Mouse (Mus musculus) E14TG2a.4 (cell line): ENCODE measurements around the gene Cldn3.
"Not testable (repeated sequence)": the region's sequence is repeated elsewhere in the genome, so short reads cannot be mapped to it uniquely, and the experiment has no call there.

Source experiments
- H3K27me3 ChIP-seq: 2 replicates; pipeline ENCODE4 v1.6.1; 2014; ENCODE audit warnings: low read length, control low read depth; ENCODE audit not compliant: insufficient read depth
- H3K36me3 ChIP-seq: 2 replicates; pipeline ENCODE4 v1.6.1; 2014; ENCODE audit warnings: low read length, control low read depth; ENCODE audit not compliant: insufficient read depth
- H3K4me1 ChIP-seq: replicated peaks from 2 replicates; pipeline ENCODE4 v1.6.1; 2014; ENCODE audit warnings: low read depth, low read length, control low read depth
- H3K4me3 ChIP-seq: replicated peaks from 2 replicates; pipeline ENCODE4 v1.5.1; 2014; ENCODE audit warnings: mild to moderate bottlenecking, low read length
- H3K9me3 ChIP-seq: 2 replicates; pipeline ENCODE4 v1.6.1; 2014; ENCODE audit warnings: low read length, control low read depth
- CTCF ChIP-seq: conservative IDR thresholded peaks from 2 replicates; pipeline ENCODE4 v1.5.1; 2014; ENCODE audit warnings: low read length
- NANOG ChIP-seq: IDR thresholded peaks from 2 replicates; pipeline ENCODE4 v1.6.1; 2014; ENCODE audit warnings: borderline replicate concordance, low read length, mixed read lengths
- POU5F1 ChIP-seq: IDR thresholded peaks from 2 replicates; pipeline ENCODE4 v1.6.1; 2014; ENCODE audit warnings: low read length, borderline replicate concordance

Gene Cldn3

GRCm38 (mm10) chr5:134985633-134986297 is at the start of gene Cldn3:
TSS of gene Cldn3 (plus strand) at chr5:134986214.
- Histone ChIP-seq H3K4me1 (peaks cover 87% of the 10 kb centered on the region), H3K4me3 (peak within 1 kb of the TSS; percentile 82), H3K9me3 (no peaks in the 10 kb centered on the region), H3K36me3 (no peaks in the 10 kb centered on the region), H3K27me3 (peaks cover 44% of the 10 kb centered on the region)
- TF ChIP-seq POU5F1 (no peak), CTCF (no peak), NANOG (no peak)

GRCm38 (mm10) chr5:134936626-134937185 is 49.3 kb upstream of the Cldn3 start:
- Histone ChIP-seq H3K4me1 (peaks cover 74% of the 10 kb centered on the region), H3K4me3 (no peak overlapping the region), H3K27me3 (no peaks in the 10 kb centered on the region), H3K36me3 (peaks cover 69% of the 10 kb centered on the region), H3K9me3 (peaks cover 34% of the 10 kb centered on the region)
- TF ChIP-seq POU5F1 (no peak), NANOG (no peak), CTCF (no peak)

GRCm38 (mm10) chr5:134939069-134939468 is 46.9 kb upstream of the Cldn3 start:
- Histone ChIP-seq H3K36me3 (peaks cover 66% of the 10 kb centered on the region), H3K9me3 (peaks cover 26% of the 10 kb centered on the region), H3K4me3 (no peak overlapping the region), H3K4me1 (peaks cover 86% of the 10 kb centered on the region), H3K27me3 (no peaks in the 10 kb centered on the region)
- TF ChIP-seq CTCF: no peak
- TF ChIP-seq NANOG: no peak
- no peak for TF ChIP-seq POU5F1

- not testable (repeated sequence) for H3K27me3 ChIP-seq, H3K4me3 ChIP-seq
- Histone ChIP-seq H3K36me3 (peaks cover 63% of the 10 kb centered on the region), H3K9me3 (peaks cover 23% of the 10 kb centered on the region), H3K4me1 (peaks cover 86% of the 10 kb centered on the region)
Observed at GRCm38 (mm10) chr5:134939554-134939953, 46.5 kb upstream of the Cldn3 start.

GRCm38 (mm10) chr5:134941472-134942209 is 44.4 kb upstream of the Cldn3 start:
- Histone ChIP-seq H3K27me3 (no peaks in the 10 kb centered on the region), H3K4me3 (peak overlapping the region; percentile 50; the same call in 1 of the 2 replicates), H3K9me3 (peaks cover 7% of the 10 kb centered on the region), H3K4me1 (peaks cover 75% of the 10 kb centered on the region), H3K36me3 (peaks cover 49% of the 10 kb centered on the region)
- TF ChIP-seq NANOG (0 out of 2 replicates have a peak, but pooled peaks have one; percentile 56), CTCF (no peak)

GRCm38 (mm10) chr5:134942740-134943139 is 43.3 kb upstream of the Cldn3 start:
- peaks cover 75% of the 10 kb centered on the region for H3K4me1 ChIP-seq
- H3K27me3 ChIP-seq: no peaks in the 10 kb centered on the region
- peak; percentile 87 for TF ChIP-seq POU5F1
- no peak for TF ChIP-seq CTCF
- peak; percentile 89 for TF ChIP-seq NANOG
- H3K9me3 ChIP-seq: peaks cover 5% of the 10 kb centered on the region
- H3K36me3 ChIP-seq: peaks cover 38% of the 10 kb centered on the region
- peak overlapping the region; percentile 50 for H3K4me3 ChIP-seq

GRCm38 (mm10) chr5:134944179-134944578 is 41.8 kb upstream of the Cldn3 start:
- peaks cover 75% of the 10 kb centered on the region for H3K4me1 ChIP-seq
- H3K4me3 ChIP-seq: peak overlapping the region; percentile 67
- H3K27me3 ChIP-seq: no peaks in the 10 kb centered on the region
- H3K36me3 ChIP-seq: peaks cover 30% of the 10 kb centered on the region
- peaks cover 1% of the 10 kb centered on the region for H3K9me3 ChIP-seq
- TF ChIP-seq CTCF: no peak
- no peak for TF ChIP-seq NANOG
- TF ChIP-seq POU5F1: no peak

- H3K27me3 ChIP-seq: no peaks in the 10 kb centered on the region
- H3K4me1 ChIP-seq: peaks cover 83% of the 10 kb centered on the region
- H3K36me3 ChIP-seq: peaks cover 27% of the 10 kb centered on the region
- peak overlapping the region; percentile 93 for H3K4me3 ChIP-seq
- no peaks in the 10 kb centered on the region for H3K9me3 ChIP-seq
- TF ChIP-seq NANOG (0 out of 2 replicates have a peak, but pooled peaks have one; percentile 15), CTCF (no peak), POU5F1 (no peak)
Observed at GRCm38 (mm10) chr5:134945266-134945959, 40.6 kb upstream of the Cldn3 start.
